In genomic region chr6:65569741-65570140, GRCm38 (mm10) we compare ENCODE assay signal across 9 mouse cellular contexts. TPM values are rescaled to one million over a fixed set of nuclear protein-coding genes. Genes with fewer than 3 reads are reported as not detected.
A peak's percentile ranks its signal among the peaks of the same experiment; 100 is the strongest.
DNase-seq lines count a peak whose midpoint lies in the region.
"Had no signal": no experiment of that assay in that cellular context is flagged by ENCODE, and none has a peak within 500 bp of the region (broad histone marks: within the 10 kb centered on the region; RNA-seq: fewer than 3 reads in every experiment).

No protein-coding gene starts in this region.

- DNase-seq in heart, adult 18-20 months: peak; percentile 54 to 81
- DNase-seq in heart, embryonic 10.5 days (ENCODE audit: low spot score): no peak
- DNase-seq in A20 (ENCODE audit: low read depth, low spot score): peak; percentile 45
- DNase-seq in T-cell, adult 2 months (ENCODE audit: low spot score): peak; percentile 65
- peak; percentile 24 for DNase-seq in fibroblast of lung, adult 2 months (ENCODE audit: low read depth)
- DNase-seq in layer of hippocampus, adult 8-10 months (ENCODE audit: low spot score in 2 of 2): peak; percentile 11 to 28
- DNase-seq in naive thymus-derived CD4-positive, alpha-beta T cell, adult 2 months (ENCODE audit: low read depth): peak; percentile 89
- peak; percentile 31 for DNase-seq in thymus, postnatal 25 days

- no peaks in the 10 kb centered on the region for H3K4me1 ChIP-seq in heart, embryonic 10.5 days

- no peak overlapping the region for H3K4me3 ChIP-seq in heart, embryonic 10.5 days

- no peaks in the 10 kb centered on the region for H3K9me3 ChIP-seq in heart, embryonic 10.5 days

- no peaks in the 10 kb centered on the region for H3K36me3 ChIP-seq in heart, embryonic 10.5 days

- 31% methylated on average over 8 of the region's 8 CpGs for WGBS in heart, embryonic 10.5 days

- no peak overlapping the region for H3K27ac ChIP-seq in heart, embryonic 10.5 days

- H3K27me3 ChIP-seq in heart, embryonic 10.5 days (ENCODE audit: insufficient read depth, poor library complexity, severe bottlenecking): no peaks in the 10 kb centered on the region

RNA-seq across cellular contexts. Expression of gene Tnip3, which starts 44.6 kb away (rescaled TPM):
- total RNA-seq in heart, adult 18-20 months (2021): 1 to 10 TPM; 2.6 to 3.2 TPM
- not detected in 2 replicates for polyA plus RNA-seq in heart, embryonic 10.5 days (2016; fragmentation: Nextera tagmentation; extraction: Ambion mirVana)
- total RNA-seq in layer of hippocampus, adult 8-10 months (2022): not detected
- total RNA-seq: layer of hippocampus, postnatal 36 days had no signal
